Mouse (Mus musculus) bone marrow macrophage, adult 2 months (primary cell): Measurements from ENCODE around the gene Tmbim1.

Experiments
- CTCF ChIP-seq: IDR thresholded peaks from 2 replicates; pipeline ENCODE4 v1.5.1; 2012; ENCODE audit warnings: low read depth, mild to moderate bottlenecking, low read length, moderate library complexity
- POLR2A ChIP-seq: IDR thresholded peaks from 2 replicates; pipeline ENCODE4 v1.6.1; 2012; ENCODE audit warnings: mild to moderate bottlenecking, low read depth, low read length, borderline replicate concordance

DNA sequence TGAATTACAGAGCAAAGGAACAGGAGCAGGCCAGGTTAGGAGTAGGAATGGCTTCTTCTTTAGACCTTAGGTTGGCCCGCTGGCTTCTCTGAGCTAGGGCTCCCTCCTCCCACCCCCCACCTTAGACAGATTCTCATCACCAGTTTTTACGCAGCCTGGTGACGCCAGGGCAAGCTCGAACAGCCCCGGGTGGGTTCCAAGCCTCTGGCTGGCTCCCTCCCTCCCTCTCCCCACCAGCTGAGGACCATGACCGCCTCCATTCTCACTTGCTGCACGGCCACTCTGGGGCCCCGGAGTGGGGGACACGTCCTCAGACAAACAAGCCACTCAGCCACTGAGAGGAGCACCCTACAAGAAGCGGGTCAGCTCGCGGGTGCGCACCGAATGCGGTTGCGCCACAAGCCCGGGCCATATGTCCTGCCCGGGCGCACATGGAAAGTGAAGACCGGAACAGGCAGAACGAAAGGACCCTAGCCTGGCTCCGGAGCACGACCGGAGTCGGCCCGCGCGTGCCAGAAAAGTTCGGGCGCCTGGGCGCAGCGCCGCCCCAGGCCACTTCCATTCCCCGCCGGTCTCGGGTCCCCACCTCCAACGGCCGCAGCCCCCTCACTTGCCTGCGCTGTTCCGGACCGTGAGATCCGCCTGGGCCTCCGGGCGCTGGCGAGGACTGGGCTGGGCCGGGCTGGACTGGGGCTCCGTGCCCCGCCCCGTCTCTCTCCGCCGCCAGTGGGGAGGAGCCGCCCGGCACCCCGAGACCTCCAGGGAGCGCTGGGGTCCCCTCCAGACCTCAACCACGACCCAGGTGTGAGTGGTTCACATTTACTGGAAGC lies 1.7 kb downstream of the Tmbim1 start:
- TF ChIP-seq CTCF (no peak), POLR2A (0 out of 2 replicates have a peak, but pooled peaks have one; percentile 27)
